Mouse (Mus musculus) gastrocnemius, adult 18-20 months (tissue): ENCODE measurements around the gene Ppm1l. TPM values are rescaled to one million over a fixed set of nuclear protein-coding genes. Genes with fewer than 3 reads are reported as not detected.
"Not testable (repeated sequence)": the region's sequence is repeated elsewhere in the genome, so short reads cannot be mapped to it uniquely, and the experiment has no call there.

Experiments
- DNase-seq: peaks from one replicate; pipeline ENCODE4 v3.0.0; 2021; ENCODE audit warnings: low spot score
- total RNA-seq, 2 experiments: library from RNA; stranded (reverse); gene quantifications; 2 replicates each; pipeline ENCODE4 v1.2.3; 2021

Ppm1l gene
- total RNA-seq, 2 experiments from 2014 or later, result 96.4 to 102 TPM

DNA sequence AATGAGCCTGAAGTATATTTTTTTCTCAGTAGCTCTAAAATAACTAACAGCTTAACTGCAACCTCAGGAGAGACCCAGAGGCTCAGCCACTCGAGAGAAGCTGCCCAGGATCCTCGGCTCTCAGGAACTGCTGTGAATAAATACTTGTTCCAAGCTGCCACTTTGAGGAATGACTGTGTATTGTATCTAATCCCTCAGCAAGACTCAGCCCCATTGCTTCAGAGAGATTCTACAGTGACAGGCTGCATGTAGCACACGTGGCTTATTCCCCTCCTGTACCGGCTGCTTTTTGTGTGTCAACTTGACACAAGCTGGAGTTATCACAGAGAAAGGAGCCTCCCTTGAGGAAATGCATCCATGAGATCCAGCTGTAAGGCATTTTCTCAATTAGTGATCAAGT, 216.0 kb downstream of the Ppm1l start:
- no peak for DNase-seq

- no peak for DNase-seq
Measured at GRCm38 (mm10) chr3:69535486-69535885, 218.8 kb downstream of the Ppm1l start.

DNA sequence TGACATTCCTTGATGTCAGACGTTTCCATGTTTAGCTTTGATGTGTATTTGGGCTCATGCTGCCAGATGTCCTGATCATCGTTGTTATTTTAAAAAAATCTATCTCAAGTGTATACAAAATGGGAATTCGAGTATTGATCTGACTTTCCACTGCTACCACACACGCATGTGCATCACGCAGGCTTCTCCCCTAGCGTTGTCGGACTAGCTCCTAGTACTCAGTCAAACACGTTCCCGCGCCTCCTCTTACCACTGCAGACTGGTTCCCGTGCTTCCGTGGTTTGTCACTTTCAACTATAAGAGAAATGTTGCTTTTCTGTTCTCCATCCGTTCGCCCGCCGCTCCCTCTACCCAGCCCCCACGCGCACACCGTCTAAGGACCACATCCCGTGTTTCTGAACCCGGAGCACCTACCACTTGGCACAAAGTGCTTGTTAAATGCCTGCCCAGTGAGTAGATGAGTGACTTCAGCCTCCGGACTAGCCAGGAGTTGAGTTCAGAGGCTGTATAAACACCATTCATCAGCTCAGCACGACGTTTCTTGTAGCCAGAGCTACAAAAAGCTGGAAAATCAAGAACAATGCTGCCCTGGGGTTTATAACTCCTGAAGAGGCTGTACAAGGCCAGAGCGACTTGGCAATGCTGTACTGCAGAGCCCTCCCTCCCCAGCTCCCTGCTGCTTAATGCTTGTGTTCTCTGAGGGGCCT, 219.4 kb downstream of the Ppm1l start:
- no peak for DNase-seq

- DNase-seq, result peak; percentile 20
Measured at GRCm38 (mm10) chr3:69542962-69543361, 226.3 kb downstream of the Ppm1l start.

DNA sequence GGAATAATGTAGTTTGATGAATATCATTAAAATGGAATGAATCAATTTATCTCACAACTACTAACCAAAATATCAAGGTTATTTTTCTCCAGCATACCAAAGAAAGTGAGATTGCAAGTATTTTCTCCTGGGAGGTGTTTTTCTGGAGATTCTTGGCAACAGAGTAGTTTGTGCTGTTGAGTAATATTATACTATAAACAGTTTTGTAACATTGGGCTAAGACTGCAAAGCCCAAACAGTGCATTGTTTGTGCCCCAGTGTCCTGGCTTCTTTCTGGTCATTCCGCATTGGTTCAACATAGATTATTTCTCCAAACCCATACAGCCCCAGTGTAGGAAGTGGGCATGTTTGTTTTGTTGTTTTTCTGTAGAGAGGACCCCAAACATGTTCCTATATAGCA, 227.1 kb downstream of the Ppm1l start:
- no peak for DNase-seq

GRCm38 (mm10) chr3:69545017-69545416, 228.4 kb downstream of the Ppm1l start:
- no peak for DNase-seq

GRCm38 (mm10) chr3:69548704-69549455, 232.2 kb downstream of the Ppm1l start:
- DNase-seq, result peak; percentile 70

DNA sequence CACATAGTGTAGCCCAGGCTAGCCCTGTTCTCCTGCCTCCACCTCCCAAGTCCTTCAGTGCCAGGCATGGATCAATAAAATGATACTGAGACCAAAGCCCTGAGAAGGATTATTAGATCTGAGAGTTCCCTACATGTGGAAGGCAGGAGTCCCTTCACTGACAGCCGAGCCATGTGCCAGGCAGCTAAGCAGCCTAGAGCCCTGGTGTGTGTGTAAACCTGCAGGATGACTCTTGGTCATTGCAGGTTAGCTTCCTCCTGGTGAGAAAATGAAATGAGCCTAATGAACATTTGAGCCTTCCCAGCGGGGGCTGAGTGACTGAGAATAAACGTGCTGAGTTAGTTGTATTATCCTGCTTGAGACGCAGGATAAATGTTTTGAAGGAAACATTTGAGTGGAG, 232.9 kb downstream of the Ppm1l start:
- no peak for DNase-seq

DNA sequence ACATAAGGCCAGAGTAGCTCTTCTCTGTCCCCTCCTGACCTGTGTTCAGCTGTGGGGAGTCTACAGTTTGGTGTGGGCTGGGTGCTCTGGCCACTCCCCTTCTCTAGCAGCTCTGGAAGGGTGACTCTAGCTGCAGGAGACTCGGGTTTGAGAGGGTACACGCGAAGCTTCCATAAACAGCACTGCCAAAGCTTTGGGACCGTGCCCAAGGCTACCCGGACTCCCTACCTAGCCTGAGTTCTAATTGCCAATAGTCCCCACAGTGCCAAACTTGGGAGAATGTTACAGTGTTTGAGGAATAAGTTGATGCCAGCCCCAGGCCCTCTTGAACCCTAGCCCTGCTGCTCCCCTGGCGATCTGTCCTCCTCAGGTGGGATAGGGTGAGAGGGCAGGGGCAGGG, 238.8 kb downstream of the Ppm1l start:
- DNase-seq, result no peak

DNA sequence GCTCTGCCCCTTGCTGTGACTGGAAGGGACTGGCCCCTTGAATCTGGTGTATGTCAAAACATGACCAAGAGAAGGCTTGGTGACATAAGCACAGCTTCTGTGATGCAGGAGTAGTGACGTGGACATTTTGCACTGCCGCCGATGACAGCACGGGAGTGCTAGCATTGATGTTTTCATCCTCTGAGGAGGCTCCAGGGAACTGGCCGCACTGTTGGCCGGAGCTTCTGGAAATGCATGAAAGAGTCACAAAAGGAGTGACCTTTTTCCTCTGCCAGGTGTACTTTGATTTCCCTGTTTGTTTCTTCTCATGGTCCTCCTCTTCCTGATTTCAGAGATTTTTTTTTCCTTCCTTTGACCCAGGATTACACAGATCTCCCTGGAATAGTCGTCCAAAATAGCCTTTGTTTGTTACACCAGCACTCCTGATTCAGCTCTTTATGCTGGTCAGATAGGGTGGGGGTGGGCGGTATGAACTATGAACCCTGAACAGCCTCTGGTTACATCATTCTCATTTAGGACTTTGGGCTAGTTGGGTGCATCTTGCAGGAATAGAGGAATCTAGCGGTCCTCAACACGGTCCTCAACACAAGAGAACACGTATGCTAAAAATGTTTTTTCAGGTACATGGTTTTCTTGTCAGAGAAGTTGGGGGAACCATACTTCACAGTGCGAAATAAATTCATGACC, 239.6 kb downstream of the Ppm1l start:
- DNase-seq, result no peak

GRCm38 (mm10) chr3:69559316-69559974, 242.8 kb downstream of the Ppm1l start:
- DNase-seq, result no peak

DNA sequence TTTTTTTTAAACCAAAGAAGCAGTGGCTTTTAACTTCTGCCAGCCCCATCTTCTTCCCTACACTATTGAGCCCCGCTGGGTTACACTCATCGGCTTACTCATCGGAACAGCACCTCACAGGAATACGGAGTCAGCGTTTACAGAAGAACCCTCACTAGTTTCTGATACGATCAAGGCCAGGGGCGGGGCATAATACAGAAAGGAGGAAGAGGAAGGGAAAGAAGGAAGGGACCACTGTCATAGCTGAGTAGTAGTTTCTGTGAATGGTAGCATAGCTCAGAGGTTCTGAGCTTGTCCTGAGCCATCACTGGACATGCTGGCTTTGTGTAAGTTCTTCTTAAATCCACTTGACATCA, 243.3 kb downstream of the Ppm1l start:
- DNase-seq, result no peak

DNA sequence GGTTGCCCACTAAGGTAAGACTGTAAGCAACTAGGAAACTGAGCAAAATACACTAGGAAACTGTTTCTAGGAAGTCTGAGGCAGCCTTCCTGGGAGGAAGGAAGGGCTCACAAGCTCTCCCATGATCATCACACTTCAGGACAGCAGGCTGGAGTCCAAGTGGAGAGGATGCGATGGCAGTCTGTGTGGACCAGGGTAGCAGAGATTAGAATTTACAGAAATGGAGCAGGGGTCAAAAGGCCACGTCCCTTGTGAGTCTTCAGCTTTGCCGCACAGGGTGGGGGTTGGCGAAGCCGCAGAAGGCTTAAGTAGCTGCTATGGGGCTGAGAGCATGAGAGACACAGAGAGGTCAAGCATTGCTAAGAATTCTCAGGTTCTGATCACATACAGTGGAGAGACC, 245.0 kb downstream of the Ppm1l start:
- no peak for DNase-seq

GRCm38 (mm10) chr3:69563406-69563805, 246.7 kb downstream of the Ppm1l start:
- DNase-seq, result no peak

GRCm38 (mm10) chr3:69565586-69565985, 248.9 kb downstream of the Ppm1l start:
- not testable (repeated sequence) for DNase-seq

GRCm38 (mm10) chr3:69572561-69572960, 255.9 kb downstream of the Ppm1l start:
- no peak for DNase-seq

DNA sequence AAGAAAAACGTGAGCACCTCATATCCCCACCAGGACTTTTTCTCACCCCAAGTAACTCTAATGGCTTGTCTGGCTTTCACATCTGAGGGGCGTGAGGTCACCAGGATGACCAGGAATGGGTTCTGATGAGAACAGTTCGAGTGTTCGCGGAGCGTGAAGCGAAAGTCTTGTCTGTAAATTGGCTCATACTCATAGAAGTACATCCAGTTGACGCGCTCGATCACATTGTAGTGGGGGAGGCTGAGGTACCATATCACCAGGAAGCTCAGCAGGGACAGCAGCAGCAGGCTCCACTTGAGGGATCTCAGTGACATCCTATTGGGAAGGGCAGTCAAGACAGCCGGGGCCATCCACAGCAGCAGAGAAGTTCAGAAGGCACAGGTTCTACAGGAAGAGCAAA, 258.9 kb downstream of the Ppm1l start:
- no peak for DNase-seq

DNA sequence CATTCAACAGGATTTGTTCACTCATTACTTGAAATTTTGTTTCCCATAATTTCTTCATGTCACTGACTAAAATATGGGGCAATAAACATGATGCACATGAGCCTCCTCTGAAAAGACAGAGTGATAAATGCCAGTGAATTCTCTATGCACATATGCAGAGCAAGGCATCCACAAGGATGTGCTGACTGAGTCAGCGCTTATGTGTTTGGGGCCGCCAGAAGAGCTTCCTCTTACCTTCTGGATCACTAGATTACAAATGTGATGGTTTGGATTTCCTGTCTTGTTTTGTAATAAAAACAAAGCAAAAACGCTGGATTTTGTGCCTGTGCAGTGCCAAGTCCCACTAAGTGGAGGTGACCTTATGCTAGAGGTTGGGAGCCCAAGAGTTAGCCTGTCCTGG, 260.1 kb downstream of the Ppm1l start:
- no peak for DNase-seq

DNA sequence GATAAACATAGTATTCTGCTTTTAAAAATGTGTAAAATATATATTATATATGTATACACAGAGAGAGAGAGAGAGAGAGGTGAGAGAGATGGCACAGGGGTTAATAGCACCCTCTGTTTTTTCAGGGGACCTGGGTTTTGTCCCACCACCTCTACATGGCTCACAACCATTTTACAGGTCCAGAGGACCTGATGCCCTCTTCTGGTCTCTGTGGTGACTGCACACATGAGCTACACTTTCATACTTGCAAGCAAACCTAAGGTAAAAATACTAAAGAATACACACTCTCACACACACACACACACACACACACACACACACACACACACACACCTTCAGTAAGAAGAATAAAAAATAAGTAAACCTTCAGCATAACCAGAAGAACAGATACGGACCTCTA, 262.1 kb downstream of the Ppm1l start:
- DNase-seq, result no peak

DNA sequence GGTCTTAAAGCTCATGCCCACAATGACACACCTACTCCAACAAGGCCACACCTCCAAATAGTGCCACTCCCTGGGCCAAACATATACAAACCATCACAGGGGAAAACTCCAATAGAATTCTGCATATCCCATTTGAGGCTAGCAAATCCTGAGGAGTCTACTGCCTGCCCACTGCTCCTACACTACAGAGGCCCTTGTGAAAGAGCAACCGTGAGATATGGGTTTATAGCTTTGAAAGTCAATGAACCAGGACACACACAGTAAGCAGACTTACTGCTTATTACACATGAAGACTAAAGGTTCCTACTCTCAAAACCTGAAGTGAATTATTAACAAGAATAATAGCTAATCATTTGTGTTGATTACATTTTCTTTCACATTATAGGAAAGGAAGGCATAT, 267.1 kb downstream of the Ppm1l start:
- no peak for DNase-seq

GRCm38 (mm10) chr3:69588101-69588760, 271.6 kb downstream of the Ppm1l start:
- DNase-seq, result no peak

DNA sequence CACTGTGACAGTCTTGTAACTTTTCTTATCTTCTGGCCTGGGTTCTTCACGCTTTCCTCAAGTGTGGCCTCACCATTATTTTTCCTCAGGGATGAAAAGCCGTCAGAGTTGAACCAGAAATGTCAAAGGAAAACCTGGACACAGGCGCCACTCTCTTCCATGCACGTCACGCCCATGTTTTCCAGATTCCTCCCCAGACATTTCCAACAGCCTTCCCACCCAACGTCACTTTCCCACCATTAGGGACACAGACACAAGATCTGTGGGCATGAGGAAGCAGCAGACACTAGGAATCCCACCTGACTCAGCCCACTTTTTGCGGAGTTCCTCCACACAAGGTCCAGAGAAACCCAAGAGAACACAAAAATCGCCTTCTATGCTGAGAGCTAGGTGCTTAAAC, 276.8 kb downstream of the Ppm1l start:
- DNase-seq, result no peak
